Mouse (Mus musculus): ENCODE data around the gene Rnf207.

Rnf207 gene

GRCm38 (mm10) chr4:152318517-152319234 lies at the start of gene Rnf207:
Gene Rnf207 (minus strand): TSS chr4:152318993.
- DNase-seq (ENCODE audit: low read depth, low spot score), result peak; percentile 75

- no peak for DNase-seq (ENCODE audit: low read depth, low spot score)
Measured at GRCm38 (mm10) chr4:152365228-152365627, 46.4 kb upstream of the Rnf207 start.

- peak; percentile 51 for DNase-seq (ENCODE audit: low read depth, low spot score)
Measured at GRCm38 (mm10) chr4:152362180-152362579, 43.4 kb upstream of the Rnf207 start.

GRCm38 (mm10) chr4:152360855-152361254 lies 42.1 kb upstream of the Rnf207 start:
- no peak for DNase-seq (ENCODE audit: low read depth, low spot score)

GRCm38 (mm10) chr4:152359700-152360099 lies 40.9 kb upstream of the Rnf207 start:
- DNase-seq (ENCODE audit: low read depth, low spot score), result no peak

GRCm38 (mm10) chr4:152355672-152356071 lies 36.9 kb upstream of the Rnf207 start:
- no peak for DNase-seq (ENCODE audit: low read depth, low spot score)

- DNase-seq (ENCODE audit: low read depth, low spot score), result peak; percentile 38
Measured at GRCm38 (mm10) chr4:152353886-152354637, 35.3 kb upstream of the Rnf207 start.

- peak; percentile 59 for DNase-seq (ENCODE audit: low read depth, low spot score)
Measured at GRCm38 (mm10) chr4:152351422-152352305, 32.9 kb upstream of the Rnf207 start.

- no peak for DNase-seq (ENCODE audit: low read depth, low spot score)
Measured at GRCm38 (mm10) chr4:152350722-152351421, 32.1 kb upstream of the Rnf207 start.

GRCm38 (mm10) chr4:152349837-152350381 lies 31.1 kb upstream of the Rnf207 start:
- no peak for DNase-seq (ENCODE audit: low read depth, low spot score)

- peak; percentile 89 for DNase-seq (ENCODE audit: low read depth, low spot score)
Measured at GRCm38 (mm10) chr4:152345120-152345889, 26.5 kb upstream of the Rnf207 start.

- no peak for DNase-seq (ENCODE audit: low read depth, low spot score)
Measured at GRCm38 (mm10) chr4:152344651-152345050, 25.9 kb upstream of the Rnf207 start.

GRCm38 (mm10) chr4:152343296-152343695 lies 24.5 kb upstream of the Rnf207 start:
- peak; percentile 29 for DNase-seq (ENCODE audit: low read depth, low spot score)

- no peak for DNase-seq (ENCODE audit: low read depth, low spot score)
Measured at GRCm38 (mm10) chr4:152340584-152341284, 21.9 kb upstream of the Rnf207 start.

- no peak for DNase-seq (ENCODE audit: low read depth, low spot score)
Measured at GRCm38 (mm10) chr4:152339293-152339790, 20.5 kb upstream of the Rnf207 start.

- no peak for DNase-seq (ENCODE audit: low read depth, low spot score)
Measured at GRCm38 (mm10) chr4:152338419-152339292, 19.9 kb upstream of the Rnf207 start, which contains the start of gene Chd5. Gene Chd5 (plus strand): TSS chr4:152338651.

- DNase-seq (ENCODE audit: low read depth, low spot score), result no peak
Measured at GRCm38 (mm10) chr4:152337772-152338171, 19.0 kb upstream of the Rnf207 start.

GRCm38 (mm10) chr4:152333587-152333986 lies 14.8 kb upstream of the Rnf207 start:
- no peak for DNase-seq (ENCODE audit: low read depth, low spot score)

All from 3T3-L1 (cell line).